Mouse (Mus musculus) limb, embryonic 14.5 days (tissue): ENCODE data around the gene Tmem169. TPM values are rescaled to one million over a fixed set of nuclear protein-coding genes. Genes with fewer than 3 reads are reported as not detected.

ENCODE experiments used
- ATAC-seq: fragments of 200-750 bp; cut with Nextera tagmentation; 2 replicates; pipeline ENCODE4 v1.8.0; 2017; ENCODE audit warnings: low read depth, moderate number of reproducible peaks, moderate TSS enrichment; ENCODE audit not compliant: low FRiP score
- DNase-seq: peaks from one replicate; pipeline ENCODE4 v3.0.0-alpha.2; 2015; ENCODE audit warnings: low spot score
- H3K27ac ChIP-seq: fragments of 300-500 bp; sonication (generic); replicated peaks from 2 replicates; pipeline ENCODE4 v1.5.1; 2014; ENCODE audit warnings: low read depth, mild to moderate bottlenecking, low read length, moderate library complexity, mixed read lengths
- H3K27me3 ChIP-seq: fragments of 300-500 bp; sonication (generic); 2 replicates; pipeline ENCODE4 v1.6.1; 2014; ENCODE audit warnings: low read length, mixed read lengths; ENCODE audit not compliant: control insufficient read depth, insufficient read depth
- H3K36me3 ChIP-seq: fragments of 300-500 bp; sonication (generic); 2 replicates; pipeline ENCODE4 v1.6.1; 2014; ENCODE audit warnings: mild to moderate bottlenecking, low read length, moderate library complexity, mixed read lengths; ENCODE audit not compliant: control insufficient read depth, insufficient read depth
- H3K4me1 ChIP-seq: fragments of 300-500 bp; sonication (generic); 2 replicates; pipeline ENCODE4 v1.6.1; 2014; ENCODE audit warnings: antibody characterized with exemption, low read length, mixed read lengths; ENCODE audit not compliant: control insufficient read depth, insufficient read depth
- H3K4me2 ChIP-seq: fragments of 300-500 bp; sonication (generic); replicated peaks from 2 replicates; pipeline ENCODE4 v1.6.1; 2014; ENCODE audit warnings: low read depth, mild to moderate bottlenecking, low read length, moderate library complexity; ENCODE audit not compliant: severe bottlenecking
- H3K4me3 ChIP-seq: fragments of 300-500 bp; sonication (generic); replicated peaks from 2 replicates; pipeline ENCODE4 v1.5.1; 2014; ENCODE audit warnings: low read length
- H3K9ac ChIP-seq: fragments of 300-500 bp; sonication (generic); 2 replicates; pipeline ENCODE4 v1.6.1; 2014; ENCODE audit warnings: mild to moderate bottlenecking, low read depth, low read length, moderate library complexity; ENCODE audit not compliant: severe bottlenecking
- H3K9me3 ChIP-seq: fragments of 300-500 bp; sonication (generic); 2 replicates; pipeline ENCODE4 v1.6.1; 2016; ENCODE audit warnings: low read length; ENCODE audit not compliant: control insufficient read depth
- POLR2A ChIP-seq: fragments of 200-500 bp; IDR thresholded peaks from 2 replicates; pipeline ENCODE4 v1.8.0; 2012; ENCODE audit warnings: inconsistent platforms, mild to moderate bottlenecking, moderate library complexity, borderline replicate concordance; ENCODE audit not compliant: insufficient read depth, insufficient read length; ENCODE audit errors: extremely low read depth
- WGBS: fragments of 180-500 bp; shearing (Covaris S2); extraction: QIAGEN DNeasy Blood & Tissue Kit; methylation state at CpG from one replicate; pipeline ENCODE4 v1.1.7; 2014; 5-methylcytosine and 5-hydroxymethylcytosine counted together
- polyA plus RNA-seq, 2 experiments: library from polyadenylated mRNA; depleted of rRNA in 1 of 2; stranded (reverse) in 1 of 2; unstranded in 1 of 2; fragments of >200 nt; fragmentation: Nextera tagmentation in 1 of 2; extraction: Ambion mirVana in 1 of 2; gene quantifications; 2 replicates each; pipeline versions ENCODE4 v1.2.1 to v1.2.3; 2012 to 2014

Tmem169 gene
- polyA plus RNA-seq, 2 experiments = 3.0 to 3.8 TPM

- DNase-seq = no peak
- Histone ChIP-seq H3K4me1 (peaks cover 9% of the 10 kb centered on the region; the same call in 1 of the 2 replicates), H3K9me3 (no peaks in the 10 kb centered on the region), H3K4me3 (no peak overlapping the region), H3K27ac (no peak overlapping the region), H3K9ac (no peak overlapping the region), H3K27me3 (no peaks in the 10 kb centered on the region), H3K36me3 (0 out of 2 replicates have a peak, but pooled peaks cover 5% of the 10 kb centered on the region), H3K4me2 (no peak overlapping the region)
- no peak for ATAC-seq
- WGBS = 79% methylated on average over 9 of the region's 9 CpGs
- no peak for TF ChIP-seq POLR2A
Measured at GRCm38 (mm10) chr1:72256381-72257256, 27.6 kb upstream of the Tmem169 start.

DNA sequence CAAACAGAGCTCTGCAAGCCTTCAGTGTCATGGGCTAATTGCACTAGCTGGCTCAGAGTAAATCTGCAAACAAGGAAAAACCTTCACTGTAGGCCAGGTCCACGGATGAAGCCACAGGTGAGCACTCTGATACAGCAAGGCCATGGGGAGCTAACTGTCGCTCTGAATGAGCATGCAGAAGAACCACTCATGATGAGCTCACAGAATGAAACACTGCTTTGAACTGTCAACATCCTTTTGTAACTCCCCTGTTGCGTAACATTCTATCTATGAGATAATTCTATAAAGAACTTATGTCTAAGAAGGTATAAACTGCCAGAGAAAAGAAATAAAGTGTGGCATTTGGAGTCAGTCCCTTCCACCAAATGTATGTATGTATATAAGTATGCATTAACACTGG lies 21.1 kb upstream of the Tmem169 start:
- Histone ChIP-seq H3K9me3 (no peaks in the 10 kb centered on the region), H3K9ac (no peak overlapping the region), H3K4me3 (no peak overlapping the region), H3K27ac (no peak overlapping the region), H3K27me3 (no peaks in the 10 kb centered on the region), H3K36me3 (peaks cover 30% of the 10 kb centered on the region), H3K4me2 (no peak overlapping the region), H3K4me1 (no peaks in the 10 kb centered on the region)
- no peak for TF ChIP-seq POLR2A
- WGBS = 94% methylated on average over 3 of the region's 3 CpGs
- DNase-seq (no peak), ATAC-seq (no peak)

DNA sequence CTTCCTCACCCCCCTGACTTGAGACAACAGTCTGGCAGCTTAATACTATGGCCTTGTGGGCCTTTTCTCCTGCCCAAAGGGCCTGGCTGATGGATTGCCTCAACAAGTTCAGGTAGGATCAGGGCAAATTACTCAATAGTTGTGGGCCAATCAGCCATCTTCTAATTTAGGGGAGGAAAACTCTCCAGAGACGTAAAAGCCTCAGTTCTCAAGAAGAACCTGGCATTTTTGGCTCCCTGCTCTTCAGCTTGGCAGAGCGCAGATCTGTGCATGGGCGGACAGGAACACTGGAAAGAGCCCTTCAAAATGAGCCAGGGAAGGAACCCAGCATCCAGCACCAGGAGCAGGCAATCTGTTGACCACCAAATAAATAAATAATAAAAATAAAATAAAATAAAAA lies 6.1 kb upstream of the Tmem169 start:
- 86% methylated on average over 3 of the region's 3 CpGs for whole genome bisulfite sequencing
- Histone ChIP-seq H3K9ac (no peak overlapping the region), H3K4me1 (no peaks in the 10 kb centered on the region), H3K27me3 (no peaks in the 10 kb centered on the region), H3K9me3 (no peaks in the 10 kb centered on the region), H3K36me3 (peaks cover 27% of the 10 kb centered on the region), H3K27ac (no peak overlapping the region), H3K4me3 (no peak overlapping the region), H3K4me2 (no peak overlapping the region)
- no peak for TF ChIP-seq POLR2A
- ATAC-seq (no peak), DNase-seq (no peak)

GRCm38 (mm10) chr1:72282604-72283003 lies 1.6 kb upstream of the Tmem169 start:
- no peaks in the 10 kb centered on the region for H3K27me3 ChIP-seq
- no peaks in the 10 kb centered on the region for H3K36me3 ChIP-seq
- 82% methylated on average over 1 of the region's 1 CpGs for WGBS
- no peak overlapping the region for H3K27ac ChIP-seq
- TF ChIP-seq POLR2A = no peak
- peaks cover 3% of the 10 kb centered on the region; the same call in 1 of the 2 replicates for H3K4me1 ChIP-seq
- DNase-seq = no peak
- H3K4me2 ChIP-seq = no peak overlapping the region
- no peak overlapping the region for H3K9ac ChIP-seq
- ATAC-seq = no peak
- no peaks in the 10 kb centered on the region for H3K9me3 ChIP-seq
- H3K4me3 ChIP-seq = no peak overlapping the region

- no peak for TF ChIP-seq POLR2A
- H3K4me3 ChIP-seq = peak overlapping the region; percentile 61
- peak overlapping the region; percentile 93 for H3K4me2 ChIP-seq
- H3K4me1 ChIP-seq = peaks cover 3% of the 10 kb centered on the region; the same call in 1 of the 2 replicates
- 4% methylated on average over 5 of the region's 5 CpGs for whole genome bisulfite sequencing
- H3K9ac ChIP-seq = peak overlapping the region; percentile 5; the same call in 1 of the 2 replicates
- no peak for DNase-seq
- H3K9me3 ChIP-seq = no peaks in the 10 kb centered on the region
- ATAC-seq = peak; percentile 35
- no peak overlapping the region for H3K27ac ChIP-seq
- H3K27me3 ChIP-seq = no peaks in the 10 kb centered on the region
- H3K36me3 ChIP-seq = no peaks in the 10 kb centered on the region
Measured at GRCm38 (mm10) chr1:72284539-72284938, 370 bp downstream of the Tmem169 start.
